8 mouse cellular contexts compared by ENCODE assay signal in the genomic region with DNA sequence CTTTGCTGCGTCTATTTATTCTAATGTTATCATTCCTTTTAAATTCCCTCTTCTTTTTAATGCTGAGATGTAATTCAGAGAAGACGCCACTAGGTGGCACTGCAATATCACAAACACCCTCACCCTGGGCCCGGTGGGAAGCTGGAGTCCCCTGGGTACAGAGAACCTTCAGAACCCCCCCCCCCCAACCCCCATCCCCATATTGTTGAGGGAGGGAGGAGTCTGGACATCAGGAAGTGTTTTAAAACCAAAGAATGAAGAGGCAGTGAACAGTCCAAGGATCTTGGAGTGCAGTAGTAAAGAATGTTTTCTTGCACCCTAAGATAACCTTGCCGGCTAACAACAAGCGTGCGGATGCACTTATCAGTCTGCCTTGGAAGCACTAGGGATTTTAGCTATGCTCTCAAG. TPM values are rescaled to one million over a fixed set of nuclear protein-coding genes. Genes with fewer than 3 reads are reported as not detected.
A peak's percentile ranks its signal among the peaks of the same experiment; 100 is the strongest.
DNase-seq lines count a peak whose midpoint lies in the region; ATAC-seq lines count a peak whose summit lies in the region.

No protein-coding gene starts in this region.

- no peaks in the 10 kb centered on the region for H3K9me3 ChIP-seq in heart, embryonic 15.5 days (replicated peaks)
- no peaks in the 10 kb centered on the region for H3K9me3 ChIP-seq in limb, embryonic 11.5 days (ENCODE audit: control insufficient read depth, low read length)
- no peaks in the 10 kb centered on the region for H3K9me3 ChIP-seq in neural tube, embryonic 11.5 days (ENCODE audit: control insufficient read depth, low read length)

- no peaks in the 10 kb centered on the region for H3K36me3 ChIP-seq in heart, embryonic 15.5 days
- H3K36me3 ChIP-seq in limb, embryonic 11.5 days (ENCODE audit: control insufficient read depth, insufficient read depth, low read length): no peaks in the 10 kb centered on the region
- H3K36me3 ChIP-seq in neural tube, embryonic 11.5 days (ENCODE audit: control insufficient read depth, insufficient read depth, low read length): no peaks in the 10 kb centered on the region

- peaks cover 5% of the 10 kb centered on the region; the same call in 1 of the 2 replicates for H3K4me1 ChIP-seq in heart, embryonic 15.5 days (replicated peaks)
- no peaks in the 10 kb centered on the region for H3K4me1 ChIP-seq in limb, embryonic 11.5 days (ENCODE audit: control insufficient read depth, insufficient read depth, low read length)
- H3K4me1 ChIP-seq in neural tube, embryonic 11.5 days (ENCODE audit: control insufficient read depth, insufficient read depth, low read length): no peaks in the 10 kb centered on the region

- no peak overlapping the region for H3K9ac ChIP-seq in heart, embryonic 15.5 days
- H3K9ac ChIP-seq in limb, embryonic 11.5 days (ENCODE audit: low read length): no peak overlapping the region
- no peak overlapping the region for H3K9ac ChIP-seq in neural tube, embryonic 11.5 days (ENCODE audit: low read length)

- ATAC-seq in heart, embryonic 15.5 days (replicated peaks; ENCODE audit: insufficient number of reproducible peaks, insufficient read depth, low FRiP score, low read depth): peak; percentile 72
- peak; percentile 68; the same call in 1 of the 2 replicates for ATAC-seq in limb, embryonic 11.5 days (ENCODE audit: insufficient number of reproducible peaks, low FRiP score, low TSS enrichment, low read depth)
- peak; percentile 74 for ATAC-seq in neural tube, embryonic 11.5 days (ENCODE audit: insufficient read depth, low FRiP score, low TSS enrichment)

- peak overlapping the region; percentile 43 for H3K4me2 ChIP-seq in heart, embryonic 15.5 days
- no peak overlapping the region for H3K4me2 ChIP-seq in limb, embryonic 11.5 days (ENCODE audit: low read depth, severe bottlenecking)
- H3K4me2 ChIP-seq in neural tube, embryonic 11.5 days (ENCODE audit: low read depth): no peak overlapping the region

- H3K4me3 ChIP-seq in heart, embryonic 15.5 days: no peak overlapping the region
- H3K4me3 ChIP-seq in limb, embryonic 11.5 days (ENCODE audit: low read depth, low read length): no peak overlapping the region
- no peak overlapping the region for H3K4me3 ChIP-seq in neural tube, embryonic 11.5 days (ENCODE audit: low read depth, low read length)

- DNase-seq in adrenal gland, postnatal 10 days: peak; percentile 26
- no peak for DNase-seq in adrenal gland, postnatal 4 days (ENCODE audit: low spot score in 2 of 2)
- peak; percentile 24 for DNase-seq in thymus, postnatal 4 days
- DNase-seq in thymus, postnatal 25 days: no peak
- DNase-seq in limb, embryonic 11.5 days (ENCODE audit: low spot score): peak; percentile 63
- DNase-seq in neural tube, embryonic 11.5 days (ENCODE audit: low spot score): peak; percentile 44
- DNase-seq in urinary bladder, postnatal 14 days (ENCODE audit: low spot score): no peak

- WGBS in heart, embryonic 15.5 days: 7% methylated on average over 6 of the region's 6 CpGs
- WGBS in limb, embryonic 11.5 days: 43% methylated on average over 6 of the region's 6 CpGs
- WGBS in neural tube, embryonic 11.5 days: 46% methylated on average over 6 of the region's 6 CpGs

- H3K27me3 ChIP-seq in heart, embryonic 15.5 days: peaks cover 5% of the 10 kb centered on the region; the same call in 1 of the 2 replicates
- H3K27me3 ChIP-seq in limb, embryonic 11.5 days (ENCODE audit: control insufficient read depth, insufficient read depth, low read length): no peaks in the 10 kb centered on the region
- no peaks in the 10 kb centered on the region for H3K27me3 ChIP-seq in neural tube, embryonic 11.5 days (ENCODE audit: control insufficient read depth, insufficient read depth, low read length)

- 0 out of 2 replicates have a peak overlapping the region, but pooled peaks have one; percentile 5 for H3K27ac ChIP-seq in heart, embryonic 15.5 days
- no peak overlapping the region for H3K27ac ChIP-seq in limb, embryonic 11.5 days (replicated peaks; ENCODE audit: low read depth, low read length)
- H3K27ac ChIP-seq in neural tube, embryonic 11.5 days (ENCODE audit: low read depth, low read length): no peak overlapping the region

RNA-seq across cellular contexts. Expression of a gene that starts 32.2 kb away (rescaled TPM):
- 1 to 10 TPM; 6.9 to 7.0 TPM for total RNA-seq in adrenal gland, postnatal 10 days (2021)
- total RNA-seq in adrenal gland, postnatal 4 days (2021): 10 to 100 TPM in 1 of 2 experiments, 1 to 10 TPM in 1; 6.9 to 12.7 TPM
- 0.92 and 0.96 TPM in 2 replicates for polyA plus RNA-seq in heart, embryonic 15.5 days (2015; fragmentation: Nextera tagmentation; extraction: Ambion mirVana)
- 0.03 and 0.10 TPM in 2 replicates for polyA plus RNA-seq in limb, embryonic 11.5 days (2014; fragmentation: Nextera tagmentation; extraction: Ambion mirVana)
- 0.16 and 0.18 TPM in 2 replicates for polyA plus RNA-seq in neural tube, embryonic 11.5 days (2014; fragmentation: Nextera tagmentation; extraction: Ambion mirVana)

RNA-seq across cellular contexts. Expression of a gene that starts 32.3 kb away (rescaled TPM):
- total RNA-seq in adrenal gland, postnatal 10 days (2021): 1 to 10 TPM; 2.0 to 2.1 TPM
- total RNA-seq in adrenal gland, postnatal 4 days (2021): 1 to 10 TPM; 2.0 to 4.4 TPM
- 0.74 and 0.76 TPM in 2 replicates for polyA plus RNA-seq in heart, embryonic 15.5 days (2015; fragmentation: Nextera tagmentation; extraction: Ambion mirVana)
- 0.03 and 0.06 TPM in 2 replicates for polyA plus RNA-seq in limb, embryonic 11.5 days (2014; fragmentation: Nextera tagmentation; extraction: Ambion mirVana)
- polyA plus RNA-seq in neural tube, embryonic 11.5 days (2014; fragmentation: Nextera tagmentation; extraction: Ambion mirVana): 0.11 and 0.18 TPM in 2 replicates

Comparison
In these comparisons a context has a peak if more than half of its experiments do, and no peak if none do; other contexts are left out.
1. DNase-seq: peak in adrenal gland, postnatal 10 days (single experiment), thymus, postnatal 4 days (single experiment), limb, embryonic 11.5 days (single experiment) and neural tube, embryonic 11.5 days (single experiment); none in adrenal gland, postnatal 4 days (0 of 2), thymus, postnatal 25 days (single experiment) and urinary bladder, postnatal 14 days (single experiment).
2. Peak in every context shown above with its lines, with median percentiles within 50 percentile points of each other: ATAC-seq.